Mouse (Mus musculus): ENCODE measurements around the gene Rab44. TPM values are rescaled to one million over a fixed set of nuclear protein-coding genes. Genes with fewer than 3 reads are reported as not detected.
"Not testable (repeated sequence)": the region's sequence is repeated elsewhere in the genome, so short reads cannot be mapped to it uniquely, and the experiment has no call there.

Rab44 gene
- total RNA-seq (2021) (under 1 TPM in 1 of 2 experiments, not detected in 1; 0.70 TPM), polyA plus RNA-seq (2012; rRNA removed) (0.23 and 0.38 TPM in 2 replicates)
- long read RNA-seq = 0 reads

- DNase-seq = no peak
- H3K4me3 ChIP-seq = no peak within 1 kb of the TSS
- H3K27me3 ChIP-seq (ENCODE audit: control insufficient read depth, insufficient read depth, low read length) = no peaks in the 10 kb centered on the region
- H3K79me2 ChIP-seq (replicated peaks; ENCODE audit: control insufficient read depth, insufficient read depth, low read length) = no peaks in the 10 kb centered on the region
- no peak for TF ChIP-seq POLR2A (IDR thresholded peaks at IDR 0.05; ENCODE audit: insufficient read depth, low read depth, low read length)
- no peaks in the 10 kb centered on the region for H3K4me1 ChIP-seq (ENCODE audit: control insufficient read depth, insufficient read depth, low read length)
- H3K36me3 ChIP-seq (ENCODE audit: control insufficient read depth, insufficient read depth, low read length) = no peaks in the 10 kb centered on the region
- intact Hi-C loops (cut with DNase I) = no loop called here
- H3K9ac ChIP-seq (ENCODE audit: low read depth, low read length) = no peak within 1 kb of the TSS
- WGBS = 74% methylated on average over 13 of the region's 13 CpGs
- no peak within 1 kb of the TSS for H3K27ac ChIP-seq
These were observed at the start of gene Rab44 for GRCm38 (mm10) chr17:29113591-29114352. Gene Rab44, plus strand, starts transcription at chr17:29114145.

- TF ChIP-seq POLR2A (IDR thresholded peaks at IDR 0.05; ENCODE audit: insufficient read depth, low read depth, low read length) (no peak), EP300 (IDR thresholded peaks at IDR 0.05; ENCODE audit: insufficient read depth, low read depth, low read length) (no peak), CTCF (IDR thresholded peaks at IDR 0.05) (no peak)
- H3K36me3 ChIP-seq (ENCODE audit: control insufficient read depth, insufficient read depth, low read length) = no peaks in the 10 kb centered on the region
- no peak overlapping the region for H3K9ac ChIP-seq (ENCODE audit: low read depth, low read length)
- DNase-seq = no peak
- H3K4me1 ChIP-seq (ENCODE audit: control insufficient read depth, insufficient read depth, low read length) = peaks cover 2% of the 10 kb centered on the region; the same call in 1 of the 2 replicates
- intact Hi-C loops (cut with DNase I) = no loop called here
- no peaks in the 10 kb centered on the region for H3K27me3 ChIP-seq (ENCODE audit: control insufficient read depth, insufficient read depth, low read length)
- whole genome bisulfite sequencing = 86% methylated on average over 21 of the region's 21 CpGs
- no peaks in the 10 kb centered on the region for H3K79me2 ChIP-seq (replicated peaks; ENCODE audit: control insufficient read depth, insufficient read depth, low read length)
- H3K4me3 ChIP-seq = no peak overlapping the region
- no peak overlapping the region for H3K27ac ChIP-seq
These were observed 48.6 kb upstream of the Rab44 start for GRCm38 (mm10) chr17:29065245-29065940.

- H3K79me2 ChIP-seq (replicated peaks; ENCODE audit: control insufficient read depth, insufficient read depth, low read length) = no peaks in the 10 kb centered on the region
- no peak overlapping the region for H3K27ac ChIP-seq
- intact Hi-C loops (cut with DNase I) = no loop called here
- TF ChIP-seq POLR2A (IDR thresholded peaks at IDR 0.05; ENCODE audit: insufficient read depth, low read depth, low read length) (no peak), CTCF (IDR thresholded peaks at IDR 0.05) (no peak), EP300 (IDR thresholded peaks at IDR 0.05; ENCODE audit: insufficient read depth, low read depth, low read length) (no peak)
- no peak for DNase-seq
- peaks cover 2% of the 10 kb centered on the region; the same call in 1 of the 2 replicates for H3K4me1 ChIP-seq (ENCODE audit: control insufficient read depth, insufficient read depth, low read length)
- H3K36me3 ChIP-seq (ENCODE audit: control insufficient read depth, insufficient read depth, low read length) = no peaks in the 10 kb centered on the region
- no peak overlapping the region for H3K4me3 ChIP-seq
- no peak overlapping the region for H3K9ac ChIP-seq (ENCODE audit: low read depth, low read length)
- no peaks in the 10 kb centered on the region for H3K27me3 ChIP-seq (ENCODE audit: control insufficient read depth, insufficient read depth, low read length)
- 96% methylated on average over 3 of the region's 3 CpGs for WGBS
These were observed 48.0 kb upstream of the Rab44 start for GRCm38 (mm10) chr17:29065971-29066370.

- DNase-seq; H3K27me3 ChIP-seq (ENCODE audit: control insufficient read depth, insufficient read depth, low read length); H3K4me1 ChIP-seq (ENCODE audit: control insufficient read depth, insufficient read depth, low read length); H3K27ac ChIP-seq; H3K4me3 ChIP-seq; H3K9ac ChIP-seq (ENCODE audit: low read depth, low read length); intact Hi-C loops (cut with DNase I); H3K79me2 ChIP-seq (replicated peaks; ENCODE audit: control insufficient read depth, insufficient read depth, low read length); H3K36me3 ChIP-seq (ENCODE audit: control insufficient read depth, insufficient read depth, low read length): not testable (repeated sequence)
- 78% methylated on average over 3 of the region's 3 CpGs for WGBS
These were observed 46.5 kb upstream of the Rab44 start for GRCm38 (mm10) chr17:29067416-29067815.

GRCm38 (mm10) chr17:29067847-29068246 is 46.1 kb upstream of the Rab44 start:
- TF ChIP-seq EP300 (IDR thresholded peaks at IDR 0.05; ENCODE audit: insufficient read depth, low read depth, low read length) (no peak), POLR2A (IDR thresholded peaks at IDR 0.05; ENCODE audit: insufficient read depth, low read depth, low read length) (no peak), CTCF (IDR thresholded peaks at IDR 0.05) (no peak)
- WGBS = 63% methylated on average over 5 of the region's 5 CpGs
- intact Hi-C loops (cut with DNase I) = no loop called here
- Histone ChIP-seq H3K4me3 (no peak overlapping the region), H3K9ac (ENCODE audit: low read depth, low read length) (no peak overlapping the region), H3K4me1 (ENCODE audit: control insufficient read depth, insufficient read depth, low read length) (peaks cover under 1% of the 10 kb centered on the region; the same call in 1 of the 2 replicates), H3K36me3 (ENCODE audit: control insufficient read depth, insufficient read depth, low read length) (no peaks in the 10 kb centered on the region), H3K27me3 (ENCODE audit: control insufficient read depth, insufficient read depth, low read length) (no peaks in the 10 kb centered on the region), H3K79me2 (replicated peaks; ENCODE audit: control insufficient read depth, insufficient read depth, low read length) (no peaks in the 10 kb centered on the region), H3K27ac (no peak overlapping the region)
- DNase-seq = no peak

GRCm38 (mm10) chr17:29069063-29069462 is 44.9 kb upstream of the Rab44 start:
- Histone ChIP-seq H3K36me3 (ENCODE audit: control insufficient read depth, insufficient read depth, low read length) (no peaks in the 10 kb centered on the region), H3K4me3 (no peak overlapping the region), H3K79me2 (replicated peaks; ENCODE audit: control insufficient read depth, insufficient read depth, low read length) (no peaks in the 10 kb centered on the region), H3K27me3 (ENCODE audit: control insufficient read depth, insufficient read depth, low read length) (no peaks in the 10 kb centered on the region), H3K9ac (ENCODE audit: low read depth, low read length) (no peak overlapping the region), H3K4me1 (ENCODE audit: control insufficient read depth, insufficient read depth, low read length) (peaks cover 4% of the 10 kb centered on the region), H3K27ac (no peak overlapping the region)
- intact Hi-C loops (cut with DNase I) = no loop called here
- 78% methylated on average over 10 of the region's 10 CpGs for WGBS
- DNase-seq = no peak
- no peak for TF ChIP-seq EP300 (IDR thresholded peaks at IDR 0.05; ENCODE audit: insufficient read depth, low read depth, low read length)
- no peak for TF ChIP-seq POLR2A (IDR thresholded peaks at IDR 0.05; ENCODE audit: insufficient read depth, low read depth, low read length)
- TF ChIP-seq CTCF (IDR thresholded peaks at IDR 0.05) = no peak
